ENCODE assay signal across 16 mouse cellular contexts in the genomic region with DNA sequence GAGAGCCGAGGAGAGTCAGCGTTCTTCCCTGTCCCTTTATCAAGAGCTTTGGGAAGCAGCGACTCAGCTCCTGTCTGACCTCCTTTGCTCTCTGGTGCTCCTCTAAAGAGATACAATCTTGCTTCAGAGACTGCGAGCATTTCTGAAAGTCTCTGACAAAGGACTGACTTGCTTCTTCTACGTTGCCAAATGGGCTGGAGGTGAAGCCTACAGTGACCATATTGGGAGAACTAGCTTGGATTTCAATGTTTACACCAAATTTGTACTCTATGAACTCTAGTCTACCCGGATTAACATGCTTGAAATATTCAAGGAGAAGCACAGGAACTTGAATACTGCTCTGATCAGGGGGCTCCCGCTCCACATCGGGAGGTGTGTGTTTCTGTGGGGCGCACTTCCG.
"Had no signal": no experiment of that assay in that cellular context is flagged by ENCODE, and none has a peak within 500 bp of the region (broad histone marks: within the 10 kb centered on the region; RNA-seq: fewer than 3 reads in every experiment).

No protein-coding gene starts in this region.

- H3K36me3 ChIP-seq: midbrain, embryonic 10.5 days; midbrain, embryonic 12.5 days; neural tube, embryonic 12.5 days had no signal

- H3K9ac ChIP-seq: liver, embryonic 15.5 days; lung, embryonic 14.5 days; midbrain, embryonic 12.5 days; neural tube, embryonic 12.5 days; stomach, embryonic 15.5 days had no signal

- ATAC-seq: midbrain, embryonic 16.5 days had no signal

- H3K27ac ChIP-seq: liver, embryonic 15.5 days; midbrain, embryonic 10.5 days; midbrain, embryonic 12.5 days; neural tube, embryonic 12.5 days; stomach, embryonic 15.5 days; stomach, postnatal 0 days had no signal

- DNase-seq: lung, adult 18-20 months; lung, embryonic 14.5 days; lung, postnatal 10 days; lung, postnatal 4 days; midbrain, embryonic 14.5 days; right cerebral cortex, postnatal 14 days; thymus, adult 18-20 months; thymus, postnatal 14 days; thymus, postnatal 36 days had no signal

- H3K4me2 ChIP-seq: liver, embryonic 15.5 days; lung, embryonic 14.5 days; midbrain, embryonic 12.5 days; neural tube, embryonic 12.5 days; stomach, embryonic 15.5 days had no signal

- H3K4me3 ChIP-seq: liver, embryonic 15.5 days; midbrain, embryonic 10.5 days; midbrain, embryonic 12.5 days; neural tube, embryonic 12.5 days; stomach, embryonic 15.5 days had no signal

- H3K4me1 ChIP-seq: midbrain, embryonic 12.5 days; neural tube, embryonic 12.5 days; stomach, embryonic 15.5 days had no signal

- H3K9me3 ChIP-seq: liver, embryonic 15.5 days; midbrain, embryonic 10.5 days; midbrain, embryonic 12.5 days; neural tube, embryonic 12.5 days; stomach, embryonic 15.5 days had no signal

- H3K27me3 ChIP-seq: liver, embryonic 15.5 days; neural tube, embryonic 12.5 days; stomach, embryonic 15.5 days had no signal
